Comparison of ENCODE assay signal across 19 mouse cellular contexts in genomic region chr12:29561222-29561621, GRCm38 (mm10). TPM values are rescaled to one million over a fixed set of nuclear protein-coding genes. Genes with fewer than 3 reads are reported as not detected.
DNase-seq lines count a peak whose midpoint lies in the region; ATAC-seq and TF ChIP-seq lines count a peak whose summit lies in the region.
"Had no signal": no experiment of that assay in that cellular context is flagged by ENCODE, and none has a peak within 500 bp of the region (broad histone marks: within the 10 kb centered on the region; RNA-seq: fewer than 3 reads in every experiment).

No protein-coding gene starts in this region.

- H3K9ac ChIP-seq in hindbrain, embryonic 16.5 days (ENCODE audit: low read depth, low read length): no peak overlapping the region
- H3K9ac ChIP-seq in hindbrain, embryonic 12.5 days: no peak overlapping the region
- no peak overlapping the region for H3K9ac ChIP-seq in midbrain, embryonic 13.5 days (replicated peaks)
- H3K9ac ChIP-seq in stomach, postnatal 0 days (ENCODE audit: low read length): no peak overlapping the region
- H3K9ac ChIP-seq: neural tube, embryonic 12.5 days had no signal

- H3K27me3 ChIP-seq in cerebellum, adult 2 months (ENCODE audit: control insufficient read depth, insufficient read depth, low read length): no peaks in the 10 kb centered on the region
- H3K27me3 ChIP-seq in hindbrain, embryonic 16.5 days (replicated peaks; ENCODE audit: control insufficient read depth, insufficient read depth, low read length): no peaks in the 10 kb centered on the region
- H3K27me3 ChIP-seq in hindbrain, embryonic 12.5 days: no peaks in the 10 kb centered on the region
- H3K27me3 ChIP-seq in midbrain, embryonic 13.5 days: no peaks in the 10 kb centered on the region
- no peaks in the 10 kb centered on the region for H3K27me3 ChIP-seq in midbrain, embryonic 10.5 days (ENCODE audit: low read depth, poor library complexity, severe bottlenecking)
- no peaks in the 10 kb centered on the region for H3K27me3 ChIP-seq in stomach, postnatal 0 days (ENCODE audit: control insufficient read depth, insufficient read depth, low read length)
- H3K27me3 ChIP-seq: neural tube, embryonic 12.5 days; Patski had no signal

- TF ChIP-seq CTCF in cerebellum, adult 2 months (IDR thresholded peaks at IDR 0.05; ENCODE audit: borderline replicate concordance, insufficient read depth, low read depth, low read length): peak; percentile 58
- TF ChIP-seq CTCF in stomach, postnatal 0 days (IDR thresholded peaks at IDR 0.05; ENCODE audit: low read depth): peak; percentile 35

- WGBS in cerebellum, adult 2 months: 92% methylated on average over 2 of the region's 2 CpGs
- WGBS in hindbrain, embryonic 16.5 days: 79% methylated on average over 2 of the region's 2 CpGs
- 82% methylated on average over 2 of the region's 2 CpGs for WGBS in hindbrain, embryonic 12.5 days
- WGBS in midbrain, embryonic 13.5 days: 89% methylated on average over 2 of the region's 2 CpGs
- WGBS in midbrain, embryonic 10.5 days: 93% methylated on average over 2 of the region's 2 CpGs
- 81% methylated on average over 2 of the region's 2 CpGs for WGBS in stomach, postnatal 0 days

- peaks cover 15% of the 10 kb centered on the region for H3K4me1 ChIP-seq in cerebellum, adult 2 months (ENCODE audit: control insufficient read depth, insufficient read depth, low read length)
- H3K4me1 ChIP-seq in hindbrain, embryonic 16.5 days (ENCODE audit: control insufficient read depth, insufficient read depth, low read depth, low read length): peaks cover 12% of the 10 kb centered on the region
- 0 out of 2 replicates have a peak, but pooled peaks cover 3% of the 10 kb centered on the region for H3K4me1 ChIP-seq in hindbrain, embryonic 12.5 days
- H3K4me1 ChIP-seq in midbrain, embryonic 13.5 days (replicated peaks): peaks cover 39% of the 10 kb centered on the region
- H3K4me1 ChIP-seq in midbrain, embryonic 10.5 days: no peaks in the 10 kb centered on the region
- no peaks in the 10 kb centered on the region for H3K4me1 ChIP-seq in stomach, postnatal 0 days (replicated peaks; ENCODE audit: control insufficient read depth, insufficient read depth)
- H3K4me1 ChIP-seq: heart, embryonic 10.5 days had no signal

- TF ChIP-seq EP300 in stomach, postnatal 0 days (optimal IDR thresholded peaks at IDR 0.05): no peak

- ATAC-seq in hindbrain, embryonic 16.5 days: 0 out of 2 replicates have a peak, but pooled peaks have one; percentile 22
- ATAC-seq in hindbrain, embryonic 12.5 days (ENCODE audit: low FRiP score): no peak
- ATAC-seq in midbrain, embryonic 13.5 days: 0 out of 2 replicates have a peak, but pooled peaks have one; percentile 34
- ATAC-seq in stomach, postnatal 0 days (ENCODE audit: low FRiP score, low TSS enrichment): no peak
- no peak for ATAC-seq in granulocyte monocyte progenitor cell, adult 5-6 weeks (replicated peaks; ENCODE audit: poor library complexity, severe bottlenecking)
- ATAC-seq: Patski had no signal

- TF ChIP-seq POLR2A in cerebellum, adult 2 months (IDR thresholded peaks at IDR 0.05; ENCODE audit: borderline replicate concordance, insufficient read depth, low read length): no peak

- no peak overlapping the region for H3K4me3 ChIP-seq in cerebellum, adult 2 months (replicated peaks; ENCODE audit: insufficient read depth, low read depth, low read length)
- H3K4me3 ChIP-seq in hindbrain, embryonic 16.5 days (ENCODE audit: low read length): no peak overlapping the region
- no peak overlapping the region for H3K4me3 ChIP-seq in hindbrain, embryonic 12.5 days
- no peak overlapping the region for H3K4me3 ChIP-seq in midbrain, embryonic 13.5 days (replicated peaks)
- no peak overlapping the region for H3K4me3 ChIP-seq in midbrain, embryonic 10.5 days
- no peak overlapping the region for H3K4me3 ChIP-seq in stomach, postnatal 0 days (ENCODE audit: low read depth, low read length)
- H3K4me3 ChIP-seq: heart, embryonic 10.5 days; neural tube, embryonic 12.5 days had no signal

- H3K4me2 ChIP-seq in hindbrain, embryonic 16.5 days (ENCODE audit: low read length): no peak overlapping the region
- H3K4me2 ChIP-seq in hindbrain, embryonic 12.5 days (replicated peaks): no peak overlapping the region
- no peak overlapping the region for H3K4me2 ChIP-seq in midbrain, embryonic 13.5 days (replicated peaks)
- H3K4me2 ChIP-seq in stomach, postnatal 0 days (replicated peaks; ENCODE audit: low read depth): no peak overlapping the region
- H3K4me2 ChIP-seq: liver, embryonic 11.5 days; neural tube, embryonic 12.5 days had no signal

- no peaks in the 10 kb centered on the region for H3K9me3 ChIP-seq in hindbrain, embryonic 16.5 days (ENCODE audit: control insufficient read depth, low read length)
- no peaks in the 10 kb centered on the region for H3K9me3 ChIP-seq in hindbrain, embryonic 12.5 days (replicated peaks)
- no peaks in the 10 kb centered on the region for H3K9me3 ChIP-seq in midbrain, embryonic 13.5 days
- H3K9me3 ChIP-seq in midbrain, embryonic 10.5 days (replicated peaks): no peaks in the 10 kb centered on the region
- H3K9me3 ChIP-seq in stomach, postnatal 0 days (ENCODE audit: control insufficient read depth, low read length): no peaks in the 10 kb centered on the region
- H3K9me3 ChIP-seq: heart, embryonic 10.5 days; neural tube, embryonic 12.5 days had no signal

- no peaks in the 10 kb centered on the region for H3K36me3 ChIP-seq in hindbrain, embryonic 16.5 days (ENCODE audit: control insufficient read depth, insufficient read depth, low read length)
- H3K36me3 ChIP-seq in hindbrain, embryonic 12.5 days: no peaks in the 10 kb centered on the region
- H3K36me3 ChIP-seq in midbrain, embryonic 13.5 days: no peaks in the 10 kb centered on the region
- no peaks in the 10 kb centered on the region for H3K36me3 ChIP-seq in midbrain, embryonic 10.5 days
- no peaks in the 10 kb centered on the region for H3K36me3 ChIP-seq in stomach, postnatal 0 days (ENCODE audit: control insufficient read depth, insufficient read depth, low read length)
- H3K36me3 ChIP-seq: heart, embryonic 10.5 days; neural tube, embryonic 12.5 days had no signal

- H3K27ac ChIP-seq in cerebellum, adult 2 months (ENCODE audit: insufficient read depth, low read length): no peak overlapping the region
- no peak overlapping the region for H3K27ac ChIP-seq in hindbrain, embryonic 16.5 days (ENCODE audit: low read depth, low read length)
- no peak overlapping the region for H3K27ac ChIP-seq in hindbrain, embryonic 12.5 days
- H3K27ac ChIP-seq in midbrain, embryonic 13.5 days: peak overlapping the region; percentile 39; the same call in 1 of the 2 replicates
- no peak overlapping the region for H3K27ac ChIP-seq in midbrain, embryonic 10.5 days (replicated peaks)
- no peak overlapping the region for H3K27ac ChIP-seq in stomach, postnatal 0 days (replicated peaks)
- H3K27ac ChIP-seq: heart, embryonic 10.5 days; kidney, postnatal 0 days; neural tube, embryonic 12.5 days had no signal

- DNase-seq in cerebellum, adult 2 months: peak; percentile 40 to 50
- DNase-seq in cerebellum, adult 9-10 months: no peak
- DNase-seq in midbrain, embryonic 10.5 days (ENCODE audit: low spot score): no peak
- DNase-seq in stomach, postnatal 0 days (ENCODE audit: low spot score): no peak
- DNase-seq: adrenal gland, postnatal 36 days; gastrocnemius, postnatal 10 days; heart, postnatal 14 days; right cerebral cortex, adult 18-20 months; thymus, postnatal 25 days had no signal

RNA-seq across cellular contexts. Expression of gene Myt1l, which starts 33.0 kb away (rescaled TPM):
- 43.8 and 45.3 TPM in 2 replicates for polyA plus RNA-seq in cerebellum, adult 2 months (2012; rRNA removed)
- polyA plus RNA-seq in hindbrain, embryonic 16.5 days (2015; fragmentation: Nextera tagmentation; extraction: Ambion mirVana): 213 and 236 TPM in 2 replicates
- 58.2 and 64.3 TPM in 2 replicates for polyA plus RNA-seq in hindbrain, embryonic 12.5 days (2016; fragmentation: Nextera tagmentation; extraction: Ambion mirVana)
- polyA plus RNA-seq in midbrain, embryonic 13.5 days (2015; fragmentation: Nextera tagmentation; extraction: Ambion mirVana): 177 and 191 TPM in 2 replicates
- 2.6 and 9.6 TPM in 2 replicates for polyA plus RNA-seq in midbrain, embryonic 10.5 days (2016; fragmentation: Nextera tagmentation; extraction: Ambion mirVana)
- 0.68 and 0.76 TPM in 2 replicates for polyA plus RNA-seq in stomach, postnatal 0 days (2015; fragmentation: Nextera tagmentation; extraction: Ambion mirVana)
- not detected in 2 replicates for total RNA-seq in granulocyte monocyte progenitor cell, adult 5-6 weeks (2014; fragmentation: Nextera tagmentation)
- not detected in 2 replicates for total RNA-seq in granulocyte monocyte progenitor cell, adult 5-6 weeks (2017)
- total RNA-seq: heart, postnatal 14 days had no signal
- polyA plus RNA-seq: heart, embryonic 10.5 days; spleen, adult 2 months had no signal

Comparison
In these comparisons a context has a peak if more than half of its experiments do, and no peak if none do; other contexts are left out.
1. DNase-seq: peak in cerebellum, adult 2 months (2 of 2); none in cerebellum, adult 9-10 months (single experiment), midbrain, embryonic 10.5 days (single experiment) and stomach, postnatal 0 days (single experiment).
2. ATAC-seq: peak in hindbrain, embryonic 16.5 days (single experiment) and midbrain, embryonic 13.5 days (single experiment); none in hindbrain, embryonic 12.5 days (single experiment), stomach, postnatal 0 days (single experiment) and granulocyte monocyte progenitor cell, adult 5-6 weeks (single experiment).